Comparison of ENCODE assay signal across 8 mouse cellular contexts in genomic region chr6:117906015-117906531, GRCm38 (mm10). TPM values are rescaled to one million over a fixed set of nuclear protein-coding genes. Genes with fewer than 3 reads are reported as not detected.
A peak's percentile ranks its signal among the peaks of the same experiment; 100 is the strongest.
DNase-seq lines count a peak whose midpoint lies in the region; ATAC-seq and TF ChIP-seq lines count a peak whose summit lies in the region.

No protein-coding gene starts in this region.

- H3K27me3 ChIP-seq in CH12.LX (replicated peaks) (no peaks in the 10 kb centered on the region), myocyte (ENCODE audit: control insufficient read depth, insufficient read depth, insufficient read length) (no peaks in the 10 kb centered on the region)
- H3K27me3 ChIP-seq in embryonic facial prominence, embryonic 14.5 days (replicated peaks; ENCODE audit: control insufficient read depth, insufficient read depth, low read length): no peaks in the 10 kb centered on the region
- H3K27me3 ChIP-seq in hindbrain, embryonic 14.5 days (ENCODE audit: control insufficient read depth, insufficient read depth, low read length): no peaks in the 10 kb centered on the region
- H3K27me3 ChIP-seq in limb, embryonic 12.5 days: no peaks in the 10 kb centered on the region

- H3K4me2 ChIP-seq in CH12.LX (ENCODE audit: insufficient read depth, low read depth, poor library complexity, severe bottlenecking): peak overlapping the region; percentile 88; the same call in 1 of the 2 replicates
- H3K4me2 ChIP-seq in embryonic facial prominence, embryonic 14.5 days (ENCODE audit: low read depth, low read length): peak overlapping the region; percentile 67
- peak overlapping the region; percentile 68 for H3K4me2 ChIP-seq in hindbrain, embryonic 14.5 days (replicated peaks)
- peak overlapping the region; percentile 57 for H3K4me2 ChIP-seq in limb, embryonic 12.5 days
- peak overlapping the region; percentile 97 for H3K4me2 ChIP-seq in myocyte (ENCODE audit: low read depth)

- peak; percentile 28 for DNase-seq in gastrocnemius, postnatal 10 days
- no peak for DNase-seq in gastrocnemius, postnatal 14 days
- no peak for DNase-seq in CH12.LX (ENCODE audit: extremely low read depth)
- peak; percentile 81 for DNase-seq in embryonic facial prominence, embryonic 14.5 days (ENCODE audit: low spot score)
- peak; percentile 77 for DNase-seq in hindbrain, embryonic 14.5 days (ENCODE audit: low spot score)
- no peak for DNase-seq in spleen, adult 18-20 months

- H3K79me2 ChIP-seq in CH12.LX (replicated peaks; ENCODE audit: control insufficient read depth, extremely low read depth, insufficient read depth, poor library complexity, severe bottlenecking) (peaks cover 88% of the 10 kb centered on the region), myocyte (ENCODE audit: control insufficient read depth, insufficient read depth) (peaks cover 49% of the 10 kb centered on the region)

- H3K27ac ChIP-seq in CH12.LX (ENCODE audit: insufficient read depth, low read depth): no peak overlapping the region
- peak overlapping the region; percentile 95 for H3K27ac ChIP-seq in embryonic facial prominence, embryonic 14.5 days (replicated peaks; ENCODE audit: low read depth, low read length)
- H3K27ac ChIP-seq in hindbrain, embryonic 14.5 days: peak overlapping the region; percentile 68
- peak overlapping the region; percentile 84 for H3K27ac ChIP-seq in limb, embryonic 12.5 days

- H3K9me3 ChIP-seq in CH12.LX (replicated peaks; ENCODE audit: low read length): no peaks in the 10 kb centered on the region
- H3K9me3 ChIP-seq in embryonic facial prominence, embryonic 14.5 days (ENCODE audit: control insufficient read depth, low read length): no peaks in the 10 kb centered on the region
- H3K9me3 ChIP-seq in hindbrain, embryonic 14.5 days (ENCODE audit: control insufficient read depth, low read length): no peaks in the 10 kb centered on the region
- H3K9me3 ChIP-seq in limb, embryonic 12.5 days: no peaks in the 10 kb centered on the region

- under 1% methylated on average over 25 of the region's 25 CpGs for WGBS in embryonic facial prominence, embryonic 14.5 days
- WGBS in hindbrain, embryonic 14.5 days: 1% methylated on average over 25 of the region's 25 CpGs
- WGBS in limb, embryonic 12.5 days: under 1% methylated on average over 25 of the region's 25 CpGs

- no peak for TF ChIP-seq CTCF in CH12.LX (conservative IDR thresholded peaks at IDR 0.05 in 1 of 2, IDR thresholded peaks at IDR 0.05 in 1 of 2; ENCODE audit: low read depth in 2 of 2, low read length in 2 of 2)

- dilution Hi-C loops in CH12.LX (cut with MboI; ENCODE audit: extremely low pct_ligation_motif_present, extremely low pct_unique_long_range_greater_than_20kb, low sequenced_read_pairs): no loop called here

- H3K36me3 ChIP-seq in CH12.LX (replicated peaks in 1 of 2; ENCODE audit: control insufficient read depth in 1 of 2, insufficient read depth in 1 of 2, low read length in 1 of 2): peaks cover 0 to 10% of the 10 kb centered on the region in 2 experiments
- H3K36me3 ChIP-seq in embryonic facial prominence, embryonic 14.5 days (ENCODE audit: control insufficient read depth, insufficient read depth, low read length): no peaks in the 10 kb centered on the region
- H3K36me3 ChIP-seq in hindbrain, embryonic 14.5 days (replicated peaks; ENCODE audit: control insufficient read depth, insufficient read depth): no peaks in the 10 kb centered on the region
- no peaks in the 10 kb centered on the region for H3K36me3 ChIP-seq in limb, embryonic 12.5 days
- no peaks in the 10 kb centered on the region for H3K36me3 ChIP-seq in myocyte (ENCODE audit: control insufficient read depth, insufficient read depth)

- peak overlapping the region; percentile 90 for H3K9ac ChIP-seq in CH12.LX (ENCODE audit: insufficient read depth, low read depth)
- H3K9ac ChIP-seq in embryonic facial prominence, embryonic 14.5 days (ENCODE audit: low read depth, low read length): peak overlapping the region; percentile 97
- peak overlapping the region; percentile 74 for H3K9ac ChIP-seq in hindbrain, embryonic 14.5 days
- peak overlapping the region; percentile 63 for H3K9ac ChIP-seq in limb, embryonic 12.5 days (replicated peaks)

- TF ChIP-seq POLR2A in CH12.LX (IDR thresholded peaks at IDR 0.05; ENCODE audit: low read depth, low read length): no peak; the same call in 1 of the 2 replicates
- TF ChIP-seq POLR2A in myocyte (IDR thresholded peaks at IDR 0.05; ENCODE audit: insufficient read length, low read depth): no peak

- in situ Hi-C loops in CH12.LX (cut with MboI; ENCODE audit: low pct_ligation_motif_present, low pct_unique_long_range_greater_than_20kb, low sequenced_read_pairs): no loop called here

- H3ac ChIP-seq in myocyte (ENCODE audit: control insufficient read depth, insufficient read length): peak overlapping the region; percentile 78

- peaks cover 7 to 31% of the 10 kb centered on the region in 2 experiments; a peak in 3 of 4 replicates for H3K4me1 ChIP-seq in CH12.LX (ENCODE audit: control insufficient read depth in 1 of 2, insufficient read depth in 2 of 2)
- H3K4me1 ChIP-seq in embryonic facial prominence, embryonic 14.5 days (ENCODE audit: control insufficient read depth, insufficient read depth, low read length): peaks cover 19% of the 10 kb centered on the region
- peaks cover 23% of the 10 kb centered on the region for H3K4me1 ChIP-seq in hindbrain, embryonic 14.5 days (replicated peaks; ENCODE audit: control insufficient read depth, insufficient read depth, low read length)
- peaks cover 24% of the 10 kb centered on the region for H3K4me1 ChIP-seq in limb, embryonic 12.5 days (replicated peaks)

- intact Hi-C loops in gastrocnemius, postnatal 14 days (cut with DNase I; ENCODE audit: low total_unique reads): no loop called here

- peak overlapping the region; percentile 39 to 73 (median 57) for H3K4me3 ChIP-seq in CH12.LX (replicated peaks in 1 of 3; ENCODE audit: low read depth in 2 of 3, low read length in 2 of 3, poor library complexity in 1 of 3)
- peak overlapping the region; percentile 99 for H3K4me3 ChIP-seq in embryonic facial prominence, embryonic 14.5 days (ENCODE audit: low read depth, low read length)
- H3K4me3 ChIP-seq in hindbrain, embryonic 14.5 days (replicated peaks; ENCODE audit: low read length): peak overlapping the region; percentile 74
- peak overlapping the region; percentile 99 for H3K4me3 ChIP-seq in limb, embryonic 12.5 days (replicated peaks)
- peak overlapping the region; percentile 96 for H3K4me3 ChIP-seq in myocyte

- TF ChIP-seq EP300 in CH12.LX (IDR thresholded peaks at IDR 0.05; ENCODE audit: low read length): peak; percentile 31; the same call in 1 of the 2 replicates

- peak; percentile 6 for ATAC-seq in embryonic facial prominence, embryonic 14.5 days (ENCODE audit: low read depth)
- peak; percentile 57 for ATAC-seq in hindbrain, embryonic 14.5 days (ENCODE audit: low FRiP score)
- no peak for ATAC-seq in limb, embryonic 12.5 days (ENCODE audit: insufficient number of reproducible peaks, insufficient read depth, low FRiP score, low TSS enrichment, low read depth)

- TF ChIP-seq RAD21 in CH12.LX (IDR thresholded peaks at IDR 0.05; ENCODE audit: low read depth, low read length): no peak

TF ChIP-seq in CH12.LX, 34 proteins besides CTCF, POLR2A, EP300 and RAD21 (continues in another document):
- TF ChIP-seq MAZ (IDR thresholded peaks at IDR 0.05; ENCODE audit: low read depth, low read length) (0 out of 2 replicates have a peak, but pooled peaks have one; percentile 92), UBTF (IDR thresholded peaks at IDR 0.05; ENCODE audit: low read depth, low read length) (no peak), CHD1 (IDR thresholded peaks at IDR 0.05; ENCODE audit: low read depth, low read length) (no peak; the same call in 1 of the 2 replicates), MAX (IDR thresholded peaks at IDR 0.05; ENCODE audit: low read length) (no peak; the same call in 1 of the 2 replicates)

TF ChIP-seq in myocyte, 11 proteins besides CTCF, POLR2A, EP300 and RAD21 (continues in another document):
- no peak for TF ChIP-seq REST (IDR thresholded peaks at IDR 0.05; ENCODE audit: insufficient read depth, insufficient read length)
- TF ChIP-seq CEBPB (IDR thresholded peaks at IDR 0.05; ENCODE audit: insufficient read depth, poor library complexity, severe bottlenecking): no peak
- no peak for TF ChIP-seq POLR2AphosphoS2 (IDR thresholded peaks at IDR 0.05; ENCODE audit: insufficient read length, low read depth)
- TF ChIP-seq SRF (IDR thresholded peaks at IDR 0.05; ENCODE audit: control insufficient read depth, insufficient read length, low read depth): no peak

RNA-seq across cellular contexts. Expression of gene Hnrnpf, which starts 5.9 kb away (rescaled TPM):
- 100 to 1,000 TPM; 199 to 227 TPM for total RNA-seq in gastrocnemius, postnatal 10 days (2021)
- 100 to 1,000 TPM; 134 to 153 TPM for total RNA-seq in gastrocnemius, postnatal 14 days (2021)
- 598 and 821 TPM in 2 replicates for total RNA-seq in CH12.LX (2012; rRNA removed)
- 1,196 and 1,374 TPM in 2 replicates for total RNA-seq in CH12.LX (2014; rRNA removed)
- polyA plus RNA-seq in CH12.LX (2012; ENCODE audit: insufficient read length, low read depth): 790 and 847 TPM in 2 replicates
- polyA plus RNA-seq in embryonic facial prominence, embryonic 14.5 days (2014; fragmentation: Nextera tagmentation; extraction: Ambion mirVana): 583 and 637 TPM in 2 replicates
- 254 and 284 TPM in 2 replicates for polyA plus RNA-seq in hindbrain, embryonic 14.5 days (2014; fragmentation: Nextera tagmentation; extraction: Ambion mirVana)
- 726 and 742 TPM in 2 replicates for polyA plus RNA-seq in limb, embryonic 12.5 days (2016; fragmentation: Nextera tagmentation; extraction: Ambion mirVana)
- 186 TPM for polyA plus RNA-seq in myocyte (2012; fragmentation: generic; extraction: Trizol)

RNA-seq across cellular contexts. Expression of gene Fxyd4, which starts 31.4 kb away (rescaled TPM):
- total RNA-seq in gastrocnemius, postnatal 10 days (2021): not detected
- not detected for total RNA-seq in gastrocnemius, postnatal 14 days (2021)
- total RNA-seq in CH12.LX (2012; rRNA removed): not detected in 2 replicates
- not detected in 2 replicates for total RNA-seq in CH12.LX (2014; rRNA removed)
- polyA plus RNA-seq in CH12.LX (2012; ENCODE audit: insufficient read length, low read depth): 0.55 TPM in 1 of 2 replicates, not detected in the other
- polyA plus RNA-seq in embryonic facial prominence, embryonic 14.5 days (2014; fragmentation: Nextera tagmentation; extraction: Ambion mirVana): 1.2 and 2.8 TPM in 2 replicates
- 1.3 and 2.6 TPM in 2 replicates for polyA plus RNA-seq in hindbrain, embryonic 14.5 days (2014; fragmentation: Nextera tagmentation; extraction: Ambion mirVana)
- 2.2 and 3.1 TPM in 2 replicates for polyA plus RNA-seq in limb, embryonic 12.5 days (2016; fragmentation: Nextera tagmentation; extraction: Ambion mirVana)
- polyA plus RNA-seq in myocyte (2012; fragmentation: generic; extraction: Trizol): 0.64 TPM

RNA-seq across cellular contexts. Expression of gene Zfp239, which starts 44.2 kb away (rescaled TPM):
- total RNA-seq in gastrocnemius, postnatal 10 days (2021): under 1 TPM; 0.23 to 0.95 TPM
- under 1 TPM; 0.40 to 0.51 TPM for total RNA-seq in gastrocnemius, postnatal 14 days (2021)
- total RNA-seq in CH12.LX (2012; rRNA removed) (13.1 and 16.2 TPM in 2 replicates), CH12.LX (2014; rRNA removed) (19.6 and 20.4 TPM in 2 replicates)
- polyA plus RNA-seq in CH12.LX (2012; ENCODE audit: insufficient read length, low read depth) (15.1 and 16.6 TPM in 2 replicates), myocyte (2012; fragmentation: generic; extraction: Trizol) (2.1 TPM)
- 6.1 and 7.9 TPM in 2 replicates for polyA plus RNA-seq in embryonic facial prominence, embryonic 14.5 days (2014; fragmentation: Nextera tagmentation; extraction: Ambion mirVana)
- polyA plus RNA-seq in hindbrain, embryonic 14.5 days (2014; fragmentation: Nextera tagmentation; extraction: Ambion mirVana): 12.8 and 14.8 TPM in 2 replicates
- polyA plus RNA-seq in limb, embryonic 12.5 days (2016; fragmentation: Nextera tagmentation; extraction: Ambion mirVana): 15.8 and 16.1 TPM in 2 replicates

Comparison
In these comparisons a context has a peak if more than half of its experiments do, and no peak if none do; other contexts are left out.
1. DNase-seq: peak in gastrocnemius, postnatal 10 days (single experiment), embryonic facial prominence, embryonic 14.5 days (single experiment) and hindbrain, embryonic 14.5 days (single experiment); none in gastrocnemius, postnatal 14 days (single experiment), CH12.LX (single experiment) and spleen, adult 18-20 months (0 of 2).
2. Peak in every context shown above with its lines, with median percentiles within 50 percentile points of each other: H3K4me2 ChIP-seq, H3K4me3 ChIP-seq and H3K9ac ChIP-seq.